ENCODE assay signal across 8 mouse cellular contexts in the genomic region with DNA sequence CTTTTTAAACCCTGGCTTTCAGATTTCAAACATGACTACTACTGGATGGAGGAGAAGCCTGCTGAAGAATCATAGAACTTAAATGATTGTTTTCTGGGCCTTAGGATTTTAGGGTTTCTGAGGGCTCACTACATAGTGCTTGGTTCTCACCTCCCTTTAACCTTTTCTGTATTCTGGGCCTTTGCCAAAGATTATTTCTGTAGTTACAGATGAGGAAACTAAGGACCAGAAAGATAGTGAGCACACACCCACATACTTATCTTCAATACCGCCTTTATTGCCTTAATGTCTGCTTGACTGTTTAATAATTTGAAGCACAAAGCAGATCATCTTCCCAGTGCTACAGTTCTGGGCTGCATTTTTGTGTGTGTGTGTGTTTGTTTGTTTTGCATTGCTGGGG. TPM values are rescaled to one million over a fixed set of nuclear protein-coding genes. Genes with fewer than 3 reads are reported as not detected.
DNase-seq lines count a peak whose midpoint lies in the region; ATAC-seq and TF ChIP-seq lines count a peak whose summit lies in the region.

No protein-coding gene starts in this region.

- H3K27ac ChIP-seq in heart, embryonic 12.5 days (ENCODE audit: poor library complexity, severe bottlenecking): no peak overlapping the region
- H3K27ac ChIP-seq in hindbrain, embryonic 11.5 days (ENCODE audit: low read depth, low read length): no peak overlapping the region

- H3K4me3 ChIP-seq in heart, embryonic 12.5 days: peak overlapping the region; percentile 93
- H3K4me3 ChIP-seq in G1E (ENCODE audit: low read depth, low read length): peak overlapping the region; percentile 75; the same call in 1 of the 2 replicates
- peak overlapping the region; percentile 83 for H3K4me3 ChIP-seq in hindbrain, embryonic 11.5 days (ENCODE audit: low read depth, low read length)

- TF ChIP-seq CTCF in G1E (IDR thresholded peaks at IDR 0.05; ENCODE audit: low read depth, low read length): no peak

- no peaks in the 10 kb centered on the region for H3K27me3 ChIP-seq in heart, embryonic 12.5 days (replicated peaks)
- no peaks in the 10 kb centered on the region for H3K27me3 ChIP-seq in G1E (ENCODE audit: insufficient read depth, low read length)
- no peaks in the 10 kb centered on the region for H3K27me3 ChIP-seq in hindbrain, embryonic 11.5 days (ENCODE audit: control insufficient read depth, insufficient read depth, low read length)

- H3K36me3 ChIP-seq in heart, embryonic 12.5 days: no peaks in the 10 kb centered on the region
- H3K36me3 ChIP-seq in G1E (replicated peaks): peaks cover 20% of the 10 kb centered on the region
- H3K36me3 ChIP-seq in hindbrain, embryonic 11.5 days (ENCODE audit: control insufficient read depth, insufficient read depth, low read length): no peaks in the 10 kb centered on the region

- no peak overlapping the region for H3K9ac ChIP-seq in heart, embryonic 12.5 days
- H3K9ac ChIP-seq in hindbrain, embryonic 11.5 days (ENCODE audit: low read depth, low read length): peak overlapping the region; percentile 93; the same call in 1 of the 2 replicates

- intact Hi-C loops in heart, postnatal 14 days (cut with DNase I): loop anchor here (5.0 kb wide), 2 partner anchors 85 to 225 kb away; a partner anchor contains a TSS

- no peak for ATAC-seq in heart, embryonic 12.5 days (ENCODE audit: insufficient number of reproducible peaks, low FRiP score)
- peak; percentile 17; the same call in 1 of the 2 replicates for ATAC-seq in G1E (ENCODE audit: extremely low read depth, insufficient number of reproducible peaks, low FRiP score, poor library complexity, severe bottlenecking)
- ATAC-seq in hindbrain, embryonic 11.5 days (ENCODE audit: low FRiP score): no peak
- peak; percentile 36 for ATAC-seq in megakaryocyte-erythroid progenitor cell, adult 5-6 weeks (replicated peaks; ENCODE audit: low FRiP score, low TSS enrichment, poor library complexity, severe bottlenecking)
- no peak for ATAC-seq in frontal cortex, adult (ENCODE audit: low TSS enrichment)

- no peak for DNase-seq in heart, postnatal 14 days
- no peak for DNase-seq in G1E (ENCODE audit: low spot score)
- no peak for DNase-seq in hindbrain, embryonic 11.5 days (ENCODE audit: low spot score)
- no peak for DNase-seq in adrenal gland, postnatal 36 days
- no peak for DNase-seq in adrenal gland, adult 18-20 months (ENCODE audit: low spot score in 2 of 2)

- H3K4me1 ChIP-seq in heart, embryonic 12.5 days (replicated peaks): peaks cover 21% of the 10 kb centered on the region
- peaks cover 42% of the 10 kb centered on the region for H3K4me1 ChIP-seq in G1E (ENCODE audit: insufficient read depth, low read depth, low read length)
- H3K4me1 ChIP-seq in hindbrain, embryonic 11.5 days (replicated peaks; ENCODE audit: control insufficient read depth, insufficient read depth, low read length): no peaks in the 10 kb centered on the region

- H3K9me3 ChIP-seq in heart, embryonic 12.5 days (replicated peaks): no peaks in the 10 kb centered on the region
- no peaks in the 10 kb centered on the region for H3K9me3 ChIP-seq in G1E (replicated peaks)
- no peaks in the 10 kb centered on the region for H3K9me3 ChIP-seq in hindbrain, embryonic 11.5 days (ENCODE audit: control insufficient read depth, low read length)

- 13% methylated on average over 1 of the region's 1 CpGs for WGBS in heart, embryonic 12.5 days
- WGBS in hindbrain, embryonic 11.5 days: 76% methylated on average over 1 of the region's 1 CpGs

- H3K4me2 ChIP-seq in heart, embryonic 12.5 days: peak overlapping the region; percentile 76
- peak overlapping the region; percentile 45 for H3K4me2 ChIP-seq in hindbrain, embryonic 11.5 days (replicated peaks; ENCODE audit: low read depth, low read length)

RNA-seq across cellular contexts. Expression of a gene that starts 5.2 kb away (rescaled TPM):
- 65.0 and 65.4 TPM in 2 replicates for polyA plus RNA-seq in heart, embryonic 12.5 days (2016; fragmentation: Nextera tagmentation; extraction: Ambion mirVana)
- total RNA-seq in heart, postnatal 14 days (2021): 100 to 1,000 TPM; 203 to 208 TPM
- total RNA-seq in G1E (2014; fragmentation: Nextera tagmentation) (72.7 and 75.8 TPM in 2 replicates), G1E (2017) (138 and 154 TPM in 2 replicates)
- 15.7 and 20.9 TPM in 2 replicates for polyA plus RNA-seq in G1E (2012)
- polyA plus RNA-seq in hindbrain, embryonic 11.5 days (2014; fragmentation: Nextera tagmentation; extraction: Ambion mirVana): 68.8 and 74.0 TPM in 2 replicates
- 69.9 and 88.3 TPM in 2 replicates for total RNA-seq in megakaryocyte-erythroid progenitor cell, adult 5-6 weeks (2014; fragmentation: Nextera tagmentation)
- total RNA-seq in megakaryocyte-erythroid progenitor cell, adult 5-6 weeks (2017): 137 and 152 TPM in 2 replicates
- 100 to 1,000 TPM; 276 to 324 TPM for total RNA-seq in adrenal gland, postnatal 36 days (2021)
- 100 to 1,000 TPM; 235 to 281 TPM for total RNA-seq in adrenal gland, adult 18-20 months (2021)

Comparison
In these comparisons a context has a peak if more than half of its experiments do, and no peak if none do; other contexts are left out.
1. ATAC-seq: peak in G1E (single experiment) and megakaryocyte-erythroid progenitor cell, adult 5-6 weeks (single experiment); none in heart, embryonic 12.5 days (single experiment), hindbrain, embryonic 11.5 days (single experiment) and frontal cortex, adult (single experiment).
2. Peak in every context shown above with its lines, with median percentiles within 50 percentile points of each other: H3K4me3 ChIP-seq.